In genomic region chr7:90070267-90070666, GRCm38 (mm10) we compare ENCODE assay signal across 12 mouse cellular contexts.
"Had no signal": no experiment of that assay in that cellular context is flagged by ENCODE, and none has a peak within 500 bp of the region (broad histone marks: within the 10 kb centered on the region; RNA-seq: fewer than 3 reads in every experiment).

No protein-coding gene starts in this region.

- H3K4me1 ChIP-seq: intestine, embryonic 15.5 days; limb, embryonic 13.5 days had no signal

- H3K9me3 ChIP-seq: intestine, embryonic 15.5 days; limb, embryonic 13.5 days; lung, embryonic 15.5 days; megakaryocyte, embryonic 14.5 days; midbrain, embryonic 13.5 days; neural tube, embryonic 15.5 days had no signal

- H3K4me2 ChIP-seq: intestine, embryonic 15.5 days; limb, embryonic 13.5 days; lung, embryonic 15.5 days; midbrain, embryonic 13.5 days; neural tube, embryonic 15.5 days had no signal

- H3K9ac ChIP-seq: intestine, embryonic 15.5 days; limb, embryonic 13.5 days; lung, embryonic 15.5 days; midbrain, embryonic 13.5 days; neural tube, embryonic 15.5 days had no signal

- DNase-seq: kidney, adult 18-20 months; kidney, postnatal 10 days; lung, postnatal 14 days; thymus, postnatal 4 days had no signal

- H3K27ac ChIP-seq: intestine, embryonic 15.5 days; limb, embryonic 13.5 days; lung, embryonic 15.5 days; macrophage; midbrain, embryonic 13.5 days; neural tube, embryonic 15.5 days had no signal

- H3K4me3 ChIP-seq: intestine, embryonic 15.5 days; limb, embryonic 13.5 days; lung, embryonic 15.5 days; megakaryocyte, embryonic 14.5 days; midbrain, embryonic 13.5 days; myocyte; neural tube, embryonic 15.5 days had no signal

- ATAC-seq: intestine, embryonic 15.5 days; midbrain, embryonic 13.5 days had no signal

- H3K36me3 ChIP-seq: intestine, embryonic 15.5 days; limb, embryonic 13.5 days; lung, embryonic 15.5 days; midbrain, embryonic 13.5 days; neural tube, embryonic 15.5 days had no signal

- H3K27me3 ChIP-seq: intestine, embryonic 15.5 days; limb, embryonic 13.5 days; lung, embryonic 15.5 days; megakaryocyte, embryonic 14.5 days; midbrain, embryonic 13.5 days; neural tube, embryonic 15.5 days had no signal
